Mouse (Mus musculus) olfactory bulb, adult 2 months (tissue): ENCODE data around the gene Filip1.

Experiments used
- CTCF ChIP-seq: fragments of 200-500 bp; IDR thresholded peaks from 2 replicates; pipeline ENCODE4 v1.5.1; 2012; ENCODE audit warnings: low read depth, mild to moderate bottlenecking, low read length, moderate library complexity; ENCODE audit not compliant: insufficient read depth
- POLR2A ChIP-seq: fragments of 200-500 bp; IDR thresholded peaks from 2 replicates; pipeline ENCODE4 v1.6.1; 2012; ENCODE audit warnings: mild to moderate bottlenecking, low read depth, low read length, moderate library complexity; ENCODE audit not compliant: insufficient read depth

DNA sequence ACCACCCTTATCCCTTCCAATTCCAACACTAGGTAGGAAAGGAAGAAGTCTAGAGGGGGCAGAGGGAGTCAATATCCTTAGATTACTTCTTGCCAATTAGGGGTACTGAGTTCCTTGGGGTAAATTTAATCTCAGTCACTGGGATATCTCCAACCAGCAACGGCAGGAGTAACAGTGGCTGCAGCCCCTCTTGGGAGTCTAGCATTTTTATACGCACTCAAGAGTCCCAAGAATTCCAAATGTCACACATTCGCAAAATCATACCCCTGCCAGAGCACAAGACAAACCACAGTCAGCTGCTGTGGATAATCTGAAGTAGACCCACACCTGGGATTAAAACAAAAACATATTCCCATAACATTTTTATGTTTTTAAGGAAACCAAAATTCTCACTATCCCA lies 102.5 kb downstream of the Filip1 start:
- TF ChIP-seq CTCF (no peak), POLR2A (no peak)
